Mouse (Mus musculus) testis, adult 2 months (tissue): ENCODE data around the gene 2610301B20Rik. TPM values are rescaled to one million over a fixed set of nuclear protein-coding genes. Genes with fewer than 3 reads are reported as not detected.
A peak's percentile ranks its signal among the peaks of the same experiment; 100 is the strongest.

ENCODE experiments used
- H3K27ac ChIP-seq: fragments of 200-500 bp; 2 replicates; pipeline ENCODE4 v1.5.1; 2012; ENCODE audit warnings: low read depth, low read length; ENCODE audit not compliant: control insufficient read depth, insufficient read depth
- H3K27me3 ChIP-seq: fragments of 200-500 bp; 2 replicates; pipeline ENCODE4 v1.6.1; 2012; ENCODE audit warnings: mild to moderate bottlenecking, low read length, moderate library complexity; ENCODE audit not compliant: control insufficient read depth, insufficient read depth
- H3K36me3 ChIP-seq: fragments of 200-500 bp; 2 replicates; pipeline ENCODE4 v1.6.1; 2012; ENCODE audit warnings: mild to moderate bottlenecking, low read length; ENCODE audit not compliant: control insufficient read depth, insufficient read depth
- H3K4me1 ChIP-seq: fragments of 200-500 bp; 2 replicates; pipeline ENCODE4 v1.6.1; 2012; ENCODE audit warnings: low read length; ENCODE audit not compliant: control insufficient read depth, insufficient read depth
- H3K4me3 ChIP-seq: fragments of 200-500 bp; 2 replicates; pipeline ENCODE4 v1.5.1; 2012; ENCODE audit warnings: low read depth, mild to moderate bottlenecking, low read length, moderate library complexity, mixed read lengths; ENCODE audit not compliant: control insufficient read depth
- CTCF ChIP-seq: fragments of 200-500 bp; IDR thresholded peaks from 2 replicates; pipeline ENCODE4 v1.5.1; 2012; ENCODE audit warnings: low read depth, mild to moderate bottlenecking, inconsistent platforms, low read length, moderate library complexity; ENCODE audit not compliant: control insufficient read depth, insufficient read depth, insufficient replicate concordance
- POLR2A ChIP-seq: fragments of 200-500 bp; IDR thresholded peaks from 2 replicates; pipeline ENCODE4 v1.6.1; 2012; ENCODE audit warnings: low read depth, mild to moderate bottlenecking, inconsistent platforms, low read length, moderate library complexity; ENCODE audit not compliant: control insufficient read depth
- polyA plus RNA-seq: library from polyadenylated mRNA; depleted of rRNA; stranded (reverse); fragments of >200 nt; gene quantifications from 2 replicates; pipeline ENCODE4 v1.2.3, GENCODE M21; 2012

Gene 2610301B20Rik
- polyA plus RNA-seq, 1 experiment: 40.6 TPM

GRCm38 (mm10) chr4:10911909-10912478 is 37.7 kb downstream of the 2610301B20Rik start:
- Histone ChIP-seq H3K27me3 (no peaks in the 10 kb centered on the region), H3K27ac (no peak overlapping the region), H3K4me3 (no peak overlapping the region), H3K4me1 (no peaks in the 10 kb centered on the region), H3K36me3 (no peaks in the 10 kb centered on the region)
- TF ChIP-seq POLR2A: no peak
- no peak for TF ChIP-seq CTCF

- TF ChIP-seq CTCF (peak; percentile 25; the same call in 1 of the 2 replicates), POLR2A (no peak)
- H3K36me3 ChIP-seq: no peaks in the 10 kb centered on the region
- H3K27ac ChIP-seq: no peak overlapping the region
- H3K4me3 ChIP-seq: no peak overlapping the region
- no peaks in the 10 kb centered on the region for H3K4me1 ChIP-seq
- no peaks in the 10 kb centered on the region for H3K27me3 ChIP-seq
Measured at GRCm38 (mm10) chr4:10912611-10913301, 38.5 kb downstream of the 2610301B20Rik start.

- no peak for TF ChIP-seq POLR2A
- no peak for TF ChIP-seq CTCF
- Histone ChIP-seq H3K27me3 (no peaks in the 10 kb centered on the region), H3K36me3 (no peaks in the 10 kb centered on the region), H3K4me1 (no peaks in the 10 kb centered on the region), H3K4me3 (no peak overlapping the region), H3K27ac (no peak overlapping the region)
Measured at GRCm38 (mm10) chr4:10913409-10913808, 39.1 kb downstream of the 2610301B20Rik start.

GRCm38 (mm10) chr4:10914766-10915165 is 40.5 kb downstream of the 2610301B20Rik start:
- TF ChIP-seq POLR2A: no peak
- TF ChIP-seq CTCF: no peak

GRCm38 (mm10) chr4:10915271-10915670 is 41.0 kb downstream of the 2610301B20Rik start:
- no peak overlapping the region for H3K27ac ChIP-seq
- TF ChIP-seq CTCF (no peak), POLR2A (no peak)
- no peaks in the 10 kb centered on the region for H3K4me1 ChIP-seq
- H3K36me3 ChIP-seq: no peaks in the 10 kb centered on the region
- H3K27me3 ChIP-seq: no peaks in the 10 kb centered on the region
- H3K4me3 ChIP-seq: no peak overlapping the region

More at GRCm38 (mm10) chr4:10914766-10915165, 40.5 kb downstream of the 2610301B20Rik start:
- Histone ChIP-seq H3K27ac (no peak overlapping the region), H3K4me1 (no peaks in the 10 kb centered on the region), H3K27me3 (no peaks in the 10 kb centered on the region), H3K4me3 (no peak overlapping the region), H3K36me3 (no peaks in the 10 kb centered on the region)

- H3K36me3 ChIP-seq: no peaks in the 10 kb centered on the region
- no peaks in the 10 kb centered on the region for H3K27me3 ChIP-seq
- H3K4me3 ChIP-seq: no peak overlapping the region
- no peaks in the 10 kb centered on the region for H3K4me1 ChIP-seq
- TF ChIP-seq POLR2A (no peak), CTCF (no peak)
- no peak overlapping the region for H3K27ac ChIP-seq
Measured at GRCm38 (mm10) chr4:10918402-10918801, 44.1 kb downstream of the 2610301B20Rik start.

- H3K27ac ChIP-seq: no peak overlapping the region
- no peaks in the 10 kb centered on the region for H3K27me3 ChIP-seq
- no peaks in the 10 kb centered on the region for H3K4me1 ChIP-seq
- TF ChIP-seq CTCF (no peak), POLR2A (no peak)
- H3K4me3 ChIP-seq: no peak overlapping the region
- H3K36me3 ChIP-seq: no peaks in the 10 kb centered on the region
Measured at GRCm38 (mm10) chr4:10919097-10919496, 44.8 kb downstream of the 2610301B20Rik start.
